Mouse (Mus musculus): ENCODE measurements at regions not wholly inside any gene's neighbourhood (a gene's known extent, or its start where the extent isn't known, plus 50 kb on each side); places are given as distances from the start of the nearest gene placed in this dataset.

- Histone ChIP-seq H3K27me3 (ENCODE audit: control insufficient read depth, insufficient read depth, insufficient read length) (no peaks in the 10 kb centered on the region), H3K4me2 (ENCODE audit: low read depth) (no peak overlapping the region), H3K36me3 (ENCODE audit: control insufficient read depth, insufficient read depth) (no peaks in the 10 kb centered on the region), H3K4me3 (no peak overlapping the region), H3ac (ENCODE audit: control insufficient read depth, insufficient read length) (no peak overlapping the region), H3K79me2 (ENCODE audit: control insufficient read depth, insufficient read depth) (no peaks in the 10 kb centered on the region)
- TF ChIP-seq POLR2AphosphoS2 (IDR thresholded peaks at IDR 0.05; ENCODE audit: insufficient read length, low read depth), result no peak
- TF ChIP-seq MYOD1 (IDR thresholded peaks at IDR 0.05; ENCODE audit: control insufficient read depth in 1 of 3, insufficient read length in 2 of 3, low read depth in 2 of 3), result no peak
- no peak for TF ChIP-seq USF1 (IDR thresholded peaks at IDR 0.05; ENCODE audit: low read depth)
- no peak for TF ChIP-seq TCF3 (IDR thresholded peaks at IDR 0.05; ENCODE audit: insufficient read length, low read depth)
- TF ChIP-seq MYOG (IDR thresholded peaks at IDR 0.05; ENCODE audit: control insufficient read depth in 1 of 3, insufficient read depth in 1 of 3, insufficient read length in 2 of 3, low read depth in 2 of 3), result no peak
- TF ChIP-seq E2F4 (IDR thresholded peaks at IDR 0.05; ENCODE audit: insufficient read depth), result no peak
- TF ChIP-seq REST (IDR thresholded peaks at IDR 0.05; ENCODE audit: insufficient read depth, insufficient read length), result no peak
- no peak for TF ChIP-seq SRF (IDR thresholded peaks at IDR 0.05; ENCODE audit: control insufficient read depth, insufficient read length, low read depth)
- TF ChIP-seq MAX (IDR thresholded peaks at IDR 0.05; ENCODE audit: low read depth), result no peak
- TF ChIP-seq TCF12 (IDR thresholded peaks at IDR 0.05; ENCODE audit: insufficient read depth, poor library complexity, severe bottlenecking), result no peak
- TF ChIP-seq CEBPB (IDR thresholded peaks at IDR 0.05; ENCODE audit: insufficient read depth, poor library complexity, severe bottlenecking), result no peak
- no peak for TF ChIP-seq POLR2A (IDR thresholded peaks at IDR 0.05; ENCODE audit: insufficient read length, low read depth)
Observed at GRCm38 (mm10) chr17:84004237-84004636, 156.5 kb upstream of the Haao start.

DNA sequence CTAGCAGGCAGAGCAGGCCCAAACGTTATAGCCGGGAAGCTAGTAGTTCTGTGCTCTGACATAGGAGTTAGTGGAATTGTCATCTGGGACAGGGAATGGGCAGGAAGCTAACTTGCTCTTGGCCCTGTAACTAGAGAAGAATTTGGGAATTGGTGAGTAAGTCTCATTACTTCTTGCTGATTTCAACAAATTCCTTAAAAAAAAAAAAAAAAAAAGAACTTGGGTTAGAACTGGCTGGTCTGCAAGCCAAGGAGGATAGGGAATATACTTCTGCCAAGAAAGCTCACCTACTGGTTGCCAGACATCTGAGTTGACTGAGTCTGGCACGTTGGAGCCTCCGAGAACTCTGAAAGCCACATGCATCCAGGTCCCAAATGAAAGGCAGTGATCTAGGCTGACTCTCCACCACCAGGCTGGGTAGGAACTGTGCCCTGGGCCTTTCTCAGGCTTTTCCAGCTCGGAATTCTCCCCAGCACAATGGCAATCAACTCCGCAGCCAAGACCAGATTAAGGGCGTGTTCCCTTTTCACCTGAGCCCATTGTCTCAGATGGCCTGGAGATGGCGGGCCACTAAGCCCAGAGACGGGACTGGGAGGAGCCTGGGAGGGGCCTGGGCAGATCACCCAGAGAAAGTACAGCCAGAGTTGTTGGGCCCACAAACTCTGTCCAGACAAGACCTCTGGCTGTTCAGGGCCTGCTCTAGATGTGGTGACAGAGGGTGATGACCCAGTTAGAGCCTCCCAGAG, 155.9 kb upstream of the Haao start:
- Histone ChIP-seq H3K27me3 (ENCODE audit: control insufficient read depth, insufficient read depth, insufficient read length) (no peaks in the 10 kb centered on the region), H3ac (ENCODE audit: control insufficient read depth, insufficient read length) (no peak overlapping the region), H3K4me2 (ENCODE audit: low read depth) (no peak overlapping the region), H3K4me3 (no peak overlapping the region), H3K79me2 (ENCODE audit: control insufficient read depth, insufficient read depth) (no peaks in the 10 kb centered on the region), H3K36me3 (ENCODE audit: control insufficient read depth, insufficient read depth) (no peaks in the 10 kb centered on the region)
- TF ChIP-seq MAX (IDR thresholded peaks at IDR 0.05; ENCODE audit: low read depth), result no peak
- no peak for TF ChIP-seq REST (IDR thresholded peaks at IDR 0.05; ENCODE audit: insufficient read depth, insufficient read length)
- TF ChIP-seq CEBPB (IDR thresholded peaks at IDR 0.05; ENCODE audit: insufficient read depth, poor library complexity, severe bottlenecking), result no peak
- no peak for TF ChIP-seq MYOG (IDR thresholded peaks at IDR 0.05; ENCODE audit: control insufficient read depth in 1 of 3, insufficient read depth in 1 of 3, insufficient read length in 2 of 3, low read depth in 2 of 3)
- no peak for TF ChIP-seq USF1 (IDR thresholded peaks at IDR 0.05; ENCODE audit: low read depth)
- TF ChIP-seq TCF12 (IDR thresholded peaks at IDR 0.05; ENCODE audit: insufficient read depth, poor library complexity, severe bottlenecking), result no peak

- no peak overlapping the region for H3K4me3 ChIP-seq
- no peak overlapping the region for H3K4me2 ChIP-seq (ENCODE audit: low read depth)
- H3K27me3 ChIP-seq (ENCODE audit: control insufficient read depth, insufficient read depth, insufficient read length), result no peaks in the 10 kb centered on the region
- H3K36me3 ChIP-seq (ENCODE audit: control insufficient read depth, insufficient read depth), result no peaks in the 10 kb centered on the region
- no peak overlapping the region for H3ac ChIP-seq (ENCODE audit: control insufficient read depth, insufficient read length)
- TF ChIP-seq TCF3 (IDR thresholded peaks at IDR 0.05; ENCODE audit: insufficient read length, low read depth) (no peak), MAX (IDR thresholded peaks at IDR 0.05; ENCODE audit: low read depth) (no peak), REST (IDR thresholded peaks at IDR 0.05; ENCODE audit: insufficient read depth, insufficient read length) (no peak), CEBPB (IDR thresholded peaks at IDR 0.05; ENCODE audit: insufficient read depth, poor library complexity, severe bottlenecking) (no peak), MYOG (IDR thresholded peaks at IDR 0.05; ENCODE audit: control insufficient read depth in 1 of 3, insufficient read depth in 1 of 3, insufficient read length in 2 of 3, low read depth in 2 of 3) (no peak), POLR2AphosphoS2 (IDR thresholded peaks at IDR 0.05; ENCODE audit: insufficient read length, low read depth) (no peak), SRF (IDR thresholded peaks at IDR 0.05; ENCODE audit: control insufficient read depth, insufficient read length, low read depth) (no peak), E2F4 (IDR thresholded peaks at IDR 0.05; ENCODE audit: insufficient read depth) (no peak), USF1 (IDR thresholded peaks at IDR 0.05; ENCODE audit: low read depth) (no peak)
- H3K79me2 ChIP-seq (ENCODE audit: control insufficient read depth, insufficient read depth), result no peaks in the 10 kb centered on the region
Observed at GRCm38 (mm10) chr17:84002939-84003338, 155.2 kb upstream of the Haao start.

GRCm38 (mm10) chr17:84002327-84002726, 154.6 kb upstream of the Haao start:
- H3K4me2 ChIP-seq (ENCODE audit: low read depth), result no peak overlapping the region
- TF ChIP-seq USF1 (IDR thresholded peaks at IDR 0.05; ENCODE audit: low read depth) (no peak), MYOG (IDR thresholded peaks at IDR 0.05; ENCODE audit: control insufficient read depth in 1 of 3, insufficient read depth in 1 of 3, insufficient read length in 2 of 3, low read depth in 2 of 3) (no peak), E2F4 (IDR thresholded peaks at IDR 0.05; ENCODE audit: insufficient read depth) (no peak), SRF (IDR thresholded peaks at IDR 0.05; ENCODE audit: control insufficient read depth, insufficient read length, low read depth) (no peak), MYOD1 (IDR thresholded peaks at IDR 0.05; ENCODE audit: control insufficient read depth in 1 of 3, insufficient read length in 2 of 3, low read depth in 2 of 3) (no peak), CEBPB (IDR thresholded peaks at IDR 0.05; ENCODE audit: insufficient read depth, poor library complexity, severe bottlenecking) (no peak), POLR2A (IDR thresholded peaks at IDR 0.05; ENCODE audit: insufficient read length, low read depth) (no peak), MAX (IDR thresholded peaks at IDR 0.05; ENCODE audit: low read depth) (no peak), TCF3 (IDR thresholded peaks at IDR 0.05; ENCODE audit: insufficient read length, low read depth) (no peak), REST (IDR thresholded peaks at IDR 0.05; ENCODE audit: insufficient read depth, insufficient read length) (no peak), TCF12 (IDR thresholded peaks at IDR 0.05; ENCODE audit: insufficient read depth, poor library complexity, severe bottlenecking) (no peak), POLR2AphosphoS2 (IDR thresholded peaks at IDR 0.05; ENCODE audit: insufficient read length, low read depth) (no peak)
- H3K36me3 ChIP-seq (ENCODE audit: control insufficient read depth, insufficient read depth), result no peaks in the 10 kb centered on the region
- H3K4me3 ChIP-seq, result no peak overlapping the region
- H3ac ChIP-seq (ENCODE audit: control insufficient read depth, insufficient read length), result no peak overlapping the region
- H3K27me3 ChIP-seq (ENCODE audit: control insufficient read depth, insufficient read depth, insufficient read length), result no peaks in the 10 kb centered on the region
- H3K79me2 ChIP-seq (ENCODE audit: control insufficient read depth, insufficient read depth), result no peaks in the 10 kb centered on the region
